Mouse (Mus musculus): ENCODE measurements around the gene Uck1.

- TF ChIP-seq CTCF (IDR thresholded peaks at IDR 0.05; ENCODE audit: borderline replicate concordance, control insufficient read depth, extremely low read depth, insufficient read depth, low read length, poor library complexity): no peak
- TF ChIP-seq POLR2A (IDR thresholded peaks at IDR 0.05; ENCODE audit: control insufficient read depth, extremely low read depth, insufficient read depth, low read length, poor library complexity): no peak
Measured at GRCm38 (mm10) chr2:32218113-32218512, 41.8 kb downstream of the Uck1 start.
